Mouse (Mus musculus) adrenal gland, postnatal 14 days (tissue): ENCODE measurements at regions not wholly inside any gene's neighbourhood (a gene's known extent, or its start where the extent isn't known, plus 50 kb on each side); places are given as distances from the start of the nearest gene placed in this dataset.

Experiments used
- DNase-seq: peaks from one replicate; pipeline ENCODE4 v3.0.0; 2021; ENCODE audit warnings: mixed read lengths

- DNase-seq: peak; percentile 21
Measured at GRCm38 (mm10) chr19:13980988-13981630, 67.8 kb downstream of the Olfr1505 start.

DNA sequence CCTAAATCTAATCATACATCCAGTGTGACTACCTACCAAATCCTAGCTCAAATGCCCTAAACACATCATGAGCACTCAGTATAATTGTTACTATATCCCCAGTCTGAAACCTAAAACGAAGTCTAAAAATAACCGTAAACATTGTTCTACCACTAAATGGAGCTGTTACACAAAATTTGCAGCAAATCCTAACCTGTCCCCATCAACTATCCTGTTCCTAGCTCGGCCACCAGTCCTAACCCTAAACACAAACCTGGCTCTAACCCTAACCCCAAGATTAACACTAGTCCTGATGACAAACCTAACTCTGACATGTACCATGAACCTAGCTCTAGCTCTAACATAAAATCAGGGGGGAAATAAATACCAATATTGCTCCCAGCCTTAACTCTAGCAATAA, 69.5 kb downstream of the Olfr1505 start:
- DNase-seq: no peak
